Mouse (Mus musculus) large intestine, adult 2 months (tissue): ENCODE data around the gene Pcx. TPM values are rescaled to one million over a fixed set of nuclear protein-coding genes. Genes with fewer than 3 reads are reported as not detected.

Experiments
- DNase-seq: peaks from one replicate; pipeline ENCODE4 v3.0.0-alpha.2; 2012; ENCODE audit warnings: low read depth, low spot score
- WGBS: fragments of 180-500 bp; shearing (Covaris S2); methylation state at CpG from one replicate; pipeline ENCODE4 v1.1.7; 2018; 5-methylcytosine and 5-hydroxymethylcytosine counted together
- polyA plus RNA-seq: library from polyadenylated mRNA; depleted of rRNA; stranded (reverse); fragments of >200 nt; gene quantifications from 2 replicates; pipeline ENCODE4 v1.2.3, GENCODE M21; 2012

The Pcx gene
- polyA plus RNA-seq, 1 experiment = 14.3 TPM

- DNase-seq = no peak
- 84% methylated on average over 7 of the region's 7 CpGs for WGBS
These were observed 15.6 kb upstream of the Pcx start for GRCm38 (mm10) chr19:4494707-4495106.

DNA sequence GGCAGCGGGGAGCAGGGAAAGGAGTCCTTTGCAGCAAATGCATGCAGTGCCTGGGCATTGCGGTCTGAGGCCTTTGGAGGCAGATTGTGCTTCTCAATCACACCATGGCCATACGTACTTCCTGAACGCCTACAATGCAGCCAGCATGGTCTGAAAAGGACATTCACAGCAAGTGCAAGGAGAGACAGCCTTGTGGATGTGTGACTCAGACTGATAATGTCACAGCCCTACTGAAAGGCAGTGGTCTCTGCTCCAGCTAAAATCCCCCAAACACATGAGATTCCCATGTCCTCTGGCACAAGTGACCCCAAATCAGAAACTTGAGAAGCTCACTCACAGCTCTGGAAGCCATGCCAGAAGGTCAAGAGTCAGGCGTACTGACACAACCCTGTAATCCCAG, 14.5 kb upstream of the Pcx start:
- DNase-seq = no peak
- 91% methylated on average over 5 of the region's 5 CpGs for WGBS

DNA sequence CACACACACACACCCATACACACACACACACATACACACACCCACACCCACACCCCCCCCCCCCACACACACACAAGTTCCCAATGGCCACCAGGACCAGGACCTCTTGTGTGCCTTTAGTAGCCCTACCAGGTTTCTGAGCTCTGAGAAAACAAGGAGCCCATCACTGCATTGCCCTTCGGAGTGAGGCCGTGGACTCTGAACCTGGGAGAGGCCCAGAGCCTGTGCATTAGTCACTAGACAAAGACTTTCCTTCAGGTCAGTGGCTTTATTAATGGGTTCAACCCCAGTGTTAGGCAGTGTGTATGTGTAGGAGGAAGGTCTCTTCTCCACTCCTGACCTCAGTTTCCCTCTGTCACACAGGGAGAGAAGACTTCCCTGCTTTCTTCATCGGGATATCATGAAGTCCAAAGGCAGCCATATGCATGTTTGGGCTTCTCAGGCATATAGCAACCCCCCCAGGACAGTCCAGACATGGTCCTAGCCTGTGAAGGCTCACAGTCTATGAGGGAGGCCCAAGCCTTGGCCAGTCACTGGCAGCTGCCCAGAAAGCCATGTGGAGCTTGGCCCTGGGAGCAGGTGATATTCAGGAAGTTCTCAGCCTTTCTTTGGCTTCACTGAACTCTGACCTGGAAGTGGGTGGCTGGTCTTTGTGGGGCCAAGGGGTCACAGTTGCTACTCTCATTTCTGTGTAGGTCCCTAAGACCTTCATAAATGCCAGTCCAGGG, 13.6 kb upstream of the Pcx start:
- WGBS = 51% methylated on average over 3 of the region's 3 CpGs
- peak; percentile 69 for DNase-seq

GRCm38 (mm10) chr19:4497263-4497973, 12.9 kb upstream of the Pcx start:
- DNase-seq = peak; percentile 70
- WGBS = 2% methylated on average over 4 of the region's 4 CpGs

DNA sequence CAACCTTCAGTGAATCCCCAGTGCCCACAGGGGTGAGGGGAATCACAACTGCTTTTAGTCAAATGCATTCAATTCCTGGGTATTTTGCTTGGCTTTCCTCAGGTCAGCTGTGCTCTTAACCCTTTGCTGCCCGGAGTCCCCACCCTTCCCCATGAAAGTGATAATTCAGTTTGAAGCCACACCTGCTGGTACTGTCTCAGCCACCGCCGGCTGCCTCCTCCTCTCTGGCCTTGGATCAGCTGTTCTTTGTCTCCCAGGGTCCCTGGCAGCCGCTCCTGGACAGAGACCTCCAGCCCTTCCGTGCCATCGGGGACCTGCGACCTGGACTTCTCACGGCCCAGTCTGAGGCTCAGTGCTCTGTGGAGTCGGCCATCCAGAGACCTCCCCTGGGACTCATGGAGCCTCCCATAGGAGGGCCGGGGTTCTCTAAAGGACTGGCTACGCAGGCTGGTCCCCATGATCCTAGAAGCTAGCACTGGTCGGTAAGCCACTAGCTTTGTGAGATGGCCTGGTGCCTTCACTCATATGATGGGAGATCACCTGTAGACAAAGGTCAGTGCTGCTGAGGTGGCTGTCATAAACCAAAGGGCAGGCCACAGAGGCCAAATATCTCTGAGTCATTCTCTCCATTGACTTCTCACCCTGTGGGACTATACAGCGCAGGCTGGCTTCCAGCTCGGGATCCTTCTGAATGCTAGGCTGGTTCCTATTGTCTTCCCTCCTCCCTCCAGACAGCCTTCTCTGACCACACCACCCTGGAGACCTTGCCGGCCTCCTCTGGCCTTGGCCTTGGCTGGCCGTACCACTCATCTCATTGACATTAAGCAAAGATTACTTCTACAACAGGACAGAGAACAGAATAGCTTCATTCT, 12.0 kb upstream of the Pcx start, which contains the start of gene 2010003K11Rik:
Gene 2010003K11Rik, minus strand, starts transcription at position 522 of the 872 bp plus-strand sequence.
- DNase-seq = peak; percentile 71
- 41% methylated on average over 16 of the region's 16 CpGs for WGBS

DNA sequence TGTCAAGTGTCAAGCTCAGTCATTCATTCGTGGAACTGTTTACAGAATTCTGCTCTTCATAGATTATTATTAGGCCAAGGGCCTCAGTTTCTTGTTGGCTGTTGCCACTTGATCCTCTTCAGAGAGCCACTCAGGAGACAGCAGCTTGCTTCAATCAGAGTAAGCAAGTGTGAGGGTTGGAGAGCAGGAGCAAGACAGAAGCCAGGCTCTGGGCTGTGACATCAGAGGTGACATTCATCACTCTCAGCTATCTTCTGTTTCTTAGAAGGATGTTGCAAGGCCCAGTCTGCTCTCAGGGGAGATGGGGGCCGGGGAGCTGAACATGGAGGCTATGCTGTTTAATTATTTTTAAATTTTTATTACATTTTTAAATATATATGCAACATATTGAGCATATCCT, 7.6 kb upstream of the Pcx start:
- DNase-seq = no peak
- WGBS = 79% methylated on average over 2 of the region's 2 CpGs

DNA sequence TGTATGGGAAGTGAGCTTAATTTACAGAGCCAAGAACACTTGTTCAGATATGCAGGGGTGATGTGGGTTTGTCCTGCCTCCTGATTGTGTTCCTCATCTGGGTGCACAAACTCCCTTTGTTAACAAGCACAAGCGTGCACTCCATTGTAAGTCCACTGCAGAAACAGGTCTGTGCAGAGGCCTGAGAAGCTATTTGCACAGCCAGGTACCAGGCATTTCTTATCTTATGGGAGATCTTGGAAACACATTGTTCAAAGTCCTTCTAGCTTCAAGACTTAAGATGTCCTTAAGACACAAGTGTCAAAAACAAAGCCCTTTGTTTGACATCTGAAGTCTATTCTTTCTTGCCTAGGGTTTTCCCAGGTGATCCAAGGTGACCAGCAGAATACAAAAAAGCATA, 5.4 kb upstream of the Pcx start:
- WGBS = 70% methylated on average over 1 of the region's 1 CpGs
- no peak for DNase-seq

DNA sequence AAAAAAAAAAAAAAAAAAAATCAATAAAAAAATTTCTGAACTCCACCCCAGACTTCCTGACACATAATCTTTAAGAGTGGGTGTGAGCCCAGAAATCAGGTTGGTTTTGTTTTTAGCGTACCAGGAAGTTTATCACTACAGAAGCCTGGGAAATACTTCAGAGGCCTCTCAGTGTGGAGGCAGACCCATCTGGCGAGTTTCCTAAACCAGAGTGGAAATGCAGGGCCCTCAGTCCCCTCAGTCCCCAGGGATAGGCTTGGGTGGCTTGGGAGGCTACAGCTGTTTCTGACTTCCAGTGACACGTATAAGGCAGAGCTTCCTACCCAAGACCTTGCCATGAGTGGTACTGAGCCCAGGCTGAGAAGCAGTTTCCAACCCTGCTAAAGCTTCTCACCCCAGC, 2.5 kb upstream of the Pcx start:
- no peak for DNase-seq
- 31% methylated on average over 3 of the region's 3 CpGs for WGBS

DNA sequence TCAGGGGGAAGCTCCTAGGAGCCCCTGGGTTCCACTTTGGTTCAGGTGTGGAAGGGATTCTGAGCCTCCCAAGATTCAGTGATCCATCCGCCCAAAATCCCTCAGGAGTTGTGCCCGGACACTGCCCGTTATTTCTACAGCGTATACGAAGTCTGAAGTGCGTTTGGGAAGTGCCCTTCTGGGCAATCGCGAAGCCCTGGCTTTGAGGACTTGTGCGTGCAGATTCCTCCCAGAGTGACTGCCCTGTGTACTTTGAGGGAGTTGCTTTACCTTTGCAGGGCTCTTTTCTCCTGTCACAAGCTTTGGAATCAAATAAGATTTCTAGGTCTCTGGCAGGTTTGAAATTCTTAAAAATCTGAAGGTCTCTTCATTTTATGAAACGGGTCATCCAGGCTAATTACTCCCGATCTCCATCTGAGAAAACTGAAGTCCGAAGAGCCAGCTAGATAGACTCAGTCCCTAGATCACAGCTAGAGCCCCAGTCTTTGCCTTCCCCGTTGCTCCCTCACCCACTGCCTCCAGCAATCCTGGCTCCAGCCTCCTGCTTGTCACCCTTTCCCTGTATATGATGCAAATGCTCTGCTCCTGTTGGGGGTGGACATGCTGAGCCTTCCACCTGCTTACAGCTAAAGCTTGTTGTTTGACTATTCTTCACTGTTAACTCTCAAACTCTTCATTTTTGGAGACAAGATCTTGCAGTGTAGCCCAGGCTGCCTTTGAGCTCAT, 1.0 kb downstream of the Pcx start:
- 9% methylated on average over 13 of the region's 13 CpGs for WGBS
- no peak for DNase-seq

GRCm38 (mm10) chr19:4513236-4513858, 3.1 kb downstream of the Pcx start:
- DNase-seq = no peak

DNA sequence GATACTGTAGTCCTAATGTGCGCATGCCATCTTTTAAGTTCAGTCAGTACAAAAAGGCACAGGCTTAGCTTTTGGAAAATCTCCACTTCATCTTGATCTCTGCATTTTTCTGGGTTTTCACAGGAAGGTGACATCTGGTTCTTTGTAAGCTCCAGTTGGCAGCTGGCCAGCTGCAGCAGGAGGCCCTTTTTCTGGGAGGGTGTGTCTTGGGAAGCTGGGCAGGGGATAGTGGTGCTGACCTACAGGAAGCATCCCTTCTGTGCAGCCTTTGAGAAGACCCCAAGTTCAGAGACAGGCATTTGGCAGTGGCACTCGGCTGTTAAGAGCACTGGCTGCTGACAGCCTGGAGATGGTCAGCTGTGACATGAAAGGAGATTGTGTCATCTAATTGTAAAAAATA, 5.5 kb downstream of the Pcx start:
- 63% methylated on average over 2 of the region's 2 CpGs for WGBS
- DNase-seq = no peak

More at GRCm38 (mm10) chr19:4513236-4513858, 3.1 kb downstream of the Pcx start:
- WGBS = 58% methylated on average over 4 of the region's 4 CpGs

GRCm38 (mm10) chr19:4516288-4516687, 6.0 kb downstream of the Pcx start:
- DNase-seq = no peak
- WGBS = 77% methylated on average over 2 of the region's 2 CpGs

DNA sequence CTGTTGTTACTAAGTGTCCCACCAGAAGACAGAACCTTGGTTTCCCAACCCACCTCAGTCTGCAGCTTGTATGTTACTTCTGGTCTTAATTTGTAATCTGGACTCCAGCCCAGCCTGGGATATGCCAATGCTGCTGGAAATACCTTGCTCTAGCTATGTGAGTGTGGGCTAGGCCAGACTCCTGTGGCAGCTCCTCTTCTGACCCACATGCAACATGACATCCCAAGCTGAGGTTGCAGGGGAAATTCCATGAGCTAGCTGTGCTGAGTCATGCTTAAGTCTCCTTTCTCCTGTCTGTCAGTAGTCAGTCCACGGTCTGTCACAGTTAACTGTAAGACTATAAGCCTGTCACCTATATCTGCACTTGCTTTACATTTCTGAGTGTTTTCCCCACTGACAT, 7.2 kb downstream of the Pcx start:
- WGBS = 73% methylated on average over 1 of the region's 1 CpGs

GRCm38 (mm10) chr19:4521426-4522050, 11.3 kb downstream of the Pcx start:
- WGBS = 82% methylated on average over 3 of the region's 3 CpGs
- no peak for DNase-seq

More for the DNA sequence above, 7.2 kb downstream of the Pcx start:
- no peak for DNase-seq

DNA sequence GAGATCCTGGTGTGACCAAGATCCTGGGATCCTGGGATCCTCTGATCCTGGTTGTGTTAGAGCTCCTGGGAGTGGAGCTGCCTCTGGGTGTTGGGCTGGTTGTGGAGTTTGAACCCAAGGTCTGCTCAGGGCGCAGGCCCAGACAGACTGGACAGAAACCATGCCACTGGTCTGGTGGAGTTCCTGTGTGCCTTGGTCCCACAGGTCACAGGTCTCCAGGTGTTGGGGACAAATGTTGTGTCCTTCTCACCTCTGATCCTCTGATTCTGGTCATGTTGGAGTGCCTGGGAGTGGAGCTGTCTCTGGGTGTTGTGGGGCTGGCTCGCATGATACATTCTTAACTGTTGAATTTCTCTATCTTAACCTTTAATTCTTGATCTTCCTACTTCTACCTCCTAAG, 24.4 kb downstream of the Pcx start:
- WGBS = 85% methylated on average over 2 of the region's 2 CpGs
- DNase-seq = no peak

DNA sequence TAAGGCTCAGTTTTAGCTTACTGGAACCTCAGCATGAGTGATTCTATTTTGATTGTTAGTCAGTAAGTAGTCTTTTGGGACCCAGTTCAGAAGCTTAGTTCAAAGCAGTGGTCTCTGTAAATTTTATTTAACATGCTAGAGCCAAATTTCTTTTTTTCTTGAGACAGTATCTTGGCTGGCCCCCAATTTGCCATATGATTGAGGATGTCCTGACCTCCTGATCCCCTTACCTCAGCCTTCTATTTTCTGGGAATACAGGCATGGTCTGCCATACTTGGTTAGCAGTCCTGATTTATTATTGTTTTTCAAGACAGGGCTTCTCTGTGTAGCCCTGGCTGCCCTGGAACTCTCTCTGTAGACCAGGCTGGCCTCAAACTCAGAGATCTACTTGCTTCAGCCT, 25.6 kb downstream of the Pcx start:
- DNase-seq = no peak

- no peak for DNase-seq
- WGBS = 65% methylated on average over 3 of the region's 3 CpGs
These were observed 26.3 kb downstream of the Pcx start for GRCm38 (mm10) chr19:4536606-4537005.

GRCm38 (mm10) chr19:4540263-4540662, 30.0 kb downstream of the Pcx start:
- DNase-seq = no peak
- WGBS = 84% methylated on average over 6 of the region's 6 CpGs

DNA sequence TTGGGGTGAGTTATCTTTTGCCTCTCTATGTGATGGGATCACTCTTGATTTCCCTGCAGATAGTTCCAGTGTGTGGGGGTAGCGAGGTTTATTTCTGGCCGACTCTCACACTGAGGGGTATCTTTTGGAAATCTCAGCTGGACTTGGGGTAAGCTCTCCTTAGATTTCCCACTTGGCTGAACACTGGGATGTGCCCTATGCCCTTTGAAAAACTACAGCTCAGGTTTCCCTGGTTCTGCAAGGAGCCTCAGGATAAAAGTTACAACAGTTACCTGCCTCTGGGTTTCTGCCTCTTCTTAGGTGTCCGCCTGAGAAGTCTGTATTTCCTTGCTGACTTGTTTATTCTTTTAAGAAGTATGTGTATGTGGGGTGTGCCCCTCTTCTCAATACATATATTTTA, 30.7 kb downstream of the Pcx start:
- no peak for DNase-seq
- 91% methylated on average over 3 of the region's 3 CpGs for WGBS
